Mouse (Mus musculus) cerebellum, postnatal 10 days (tissue): ENCODE measurements around the gene Csnk1g1.

Experiments used
- DNase-seq, 2 experiments: peaks; one replicate each; pipeline ENCODE4 v3.0.0; 2021; ENCODE audit warnings: mixed read lengths in 2 of 2

Csnk1g1 gene

GRCm38 (mm10) chr9:65998965-65999364 lies 90.2 kb downstream of the Csnk1g1 start:
- no peak for DNase-seq

GRCm38 (mm10) chr9:66004380-66004779 lies 95.7 kb downstream of the Csnk1g1 start:
- DNase-seq = peak; percentile 65 to 73

- peak; percentile 12 to 14 for DNase-seq
Measured at GRCm38 (mm10) chr9:66007603-66008202, 99.0 kb downstream of the Csnk1g1 start.

GRCm38 (mm10) chr9:66020601-66021000 lies 111.9 kb downstream of the Csnk1g1 start:
- DNase-seq = no peak

- DNase-seq = no peak
Measured at GRCm38 (mm10) chr9:66038082-66038481, 129.4 kb downstream of the Csnk1g1 start.

GRCm38 (mm10) chr9:66038581-66038980 lies 129.9 kb downstream of the Csnk1g1 start:
- no peak for DNase-seq

DNA sequence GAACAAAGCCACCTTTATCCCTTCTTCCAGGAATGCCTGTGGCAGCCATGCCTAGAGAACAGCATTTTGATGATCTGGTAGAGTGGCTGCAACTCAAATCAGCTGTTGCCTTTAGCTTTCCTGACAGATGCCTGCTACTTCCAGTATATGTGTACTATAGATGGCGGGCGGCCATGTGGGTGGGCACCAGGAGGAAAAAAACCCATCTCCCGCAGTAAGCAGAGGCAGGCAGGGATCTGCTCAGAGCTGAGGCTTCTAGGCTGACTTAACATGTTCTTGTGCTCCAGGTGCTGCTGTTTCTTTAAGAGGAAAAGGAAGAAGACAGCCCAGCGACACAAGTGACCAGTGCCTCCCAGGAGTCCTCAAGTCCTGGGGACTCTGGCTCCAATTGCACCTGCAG lies 130.6 kb downstream of the Csnk1g1 start:
- DNase-seq = no peak

DNA sequence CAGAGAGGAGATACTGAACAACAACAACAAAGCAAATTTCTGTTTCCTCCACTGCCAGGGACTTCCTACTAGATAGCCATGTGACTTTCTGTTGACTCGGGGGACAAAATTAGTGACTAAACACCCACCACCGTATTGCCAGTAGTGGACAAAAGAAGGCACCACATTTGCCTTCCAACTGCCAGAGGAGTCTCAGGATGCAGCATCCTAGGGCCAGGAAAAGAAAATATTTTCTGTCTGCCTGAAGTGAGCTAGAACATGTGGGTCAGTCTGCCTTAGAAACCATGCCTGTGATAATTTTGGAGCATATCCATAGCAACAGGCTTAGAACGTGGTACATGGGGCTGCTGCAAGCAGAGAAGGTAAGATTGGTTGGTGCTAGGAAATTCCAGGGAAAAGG lies 132.1 kb downstream of the Csnk1g1 start:
- DNase-seq = no peak

GRCm38 (mm10) chr9:66042331-66042730 lies 133.6 kb downstream of the Csnk1g1 start:
- no peak for DNase-seq

DNA sequence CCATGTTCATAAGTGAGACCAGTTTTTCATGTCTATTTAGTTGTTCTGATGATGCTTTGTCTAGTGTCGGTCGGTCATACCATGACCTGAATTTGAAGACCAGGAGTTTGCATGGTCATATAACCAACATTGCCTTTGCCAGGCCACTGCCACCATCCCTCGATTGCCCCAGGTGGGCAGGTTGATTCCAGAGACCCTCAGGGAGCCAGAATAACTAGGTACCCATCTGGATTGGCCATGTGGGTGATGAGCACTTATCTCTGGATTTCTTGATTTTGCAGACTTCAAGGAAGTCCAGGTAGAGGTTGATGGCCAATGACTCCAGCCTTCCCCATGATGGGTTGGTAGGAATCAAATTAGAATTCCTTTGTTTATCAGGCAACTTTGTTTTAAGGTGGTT lies 134.5 kb downstream of the Csnk1g1 start:
- DNase-seq = no peak

DNA sequence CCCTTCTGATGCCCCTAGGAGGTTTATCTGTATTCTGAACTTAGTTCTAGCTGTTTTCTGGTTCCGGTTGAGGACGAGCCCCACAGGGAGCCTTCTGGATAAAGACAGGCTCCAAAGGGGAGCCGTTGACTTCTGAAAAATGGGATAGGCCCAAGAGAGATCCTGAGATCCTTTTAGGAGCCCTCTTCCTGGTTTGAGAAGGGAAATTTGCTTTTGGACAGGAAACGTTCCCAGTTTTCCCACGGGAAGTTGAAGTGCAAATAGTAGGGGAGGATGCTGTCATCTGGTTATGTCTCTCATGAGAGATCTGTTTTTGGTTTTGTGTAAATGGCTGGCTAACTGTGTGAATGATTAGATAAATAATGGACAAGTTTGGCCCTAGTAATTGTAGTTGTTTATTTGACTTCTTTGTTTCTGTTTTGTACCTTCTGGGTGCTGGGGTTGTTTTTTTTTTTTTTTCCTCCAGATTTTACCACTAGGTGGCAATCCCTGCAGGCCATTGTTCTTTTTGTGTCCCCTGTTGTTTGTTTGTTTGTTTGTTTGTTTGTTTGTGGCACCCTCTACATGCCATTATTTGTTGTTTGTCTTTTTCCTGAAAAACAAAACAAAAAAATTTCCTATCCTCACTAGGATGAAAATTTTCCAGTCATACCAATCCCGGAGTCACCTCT lies 141.3 kb downstream of the Csnk1g1 start:
- DNase-seq = no peak

DNA sequence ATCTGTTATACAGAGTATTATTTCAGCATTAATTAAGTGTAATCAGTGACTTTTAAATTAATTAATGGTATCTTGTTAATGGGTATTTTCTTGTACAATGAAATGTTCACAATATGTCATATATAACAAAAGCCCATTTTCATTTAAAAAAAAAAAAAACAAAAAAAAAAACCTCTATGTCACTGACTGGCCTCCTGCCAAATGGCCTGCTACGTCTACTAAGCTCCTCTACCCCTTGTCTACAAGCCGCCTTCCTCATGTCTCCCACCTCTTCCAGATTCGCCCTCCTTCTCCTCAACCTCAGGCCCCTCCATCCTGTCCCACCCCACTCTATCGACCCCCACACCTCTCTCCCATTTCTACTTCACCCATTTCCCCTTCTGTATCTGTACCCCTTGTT lies 142.8 kb downstream of the Csnk1g1 start:
- peak; percentile 19 to 34 for DNase-seq

DNA sequence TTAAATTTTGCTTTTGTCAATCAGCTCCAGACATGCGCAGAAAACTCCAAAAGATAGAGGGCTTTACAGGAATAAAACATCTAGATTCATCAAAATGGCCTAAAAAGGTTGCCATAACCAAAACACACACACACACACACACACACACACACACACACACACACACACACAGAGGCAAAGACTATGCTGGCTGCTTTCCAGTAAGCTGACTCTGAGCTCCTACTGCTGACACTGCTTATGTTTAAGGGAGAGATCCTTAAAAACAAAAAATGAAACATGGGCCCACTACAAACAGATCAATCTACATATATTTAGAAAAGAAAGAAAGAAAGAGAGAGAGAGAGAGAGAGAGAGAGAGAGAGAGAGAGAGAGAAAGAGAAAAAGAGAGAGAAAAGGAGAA lies 144.0 kb downstream of the Csnk1g1 start:
- DNase-seq = no peak

GRCm38 (mm10) chr9:66053620-66054019 lies 144.9 kb downstream of the Csnk1g1 start:
- DNase-seq = no peak

DNA sequence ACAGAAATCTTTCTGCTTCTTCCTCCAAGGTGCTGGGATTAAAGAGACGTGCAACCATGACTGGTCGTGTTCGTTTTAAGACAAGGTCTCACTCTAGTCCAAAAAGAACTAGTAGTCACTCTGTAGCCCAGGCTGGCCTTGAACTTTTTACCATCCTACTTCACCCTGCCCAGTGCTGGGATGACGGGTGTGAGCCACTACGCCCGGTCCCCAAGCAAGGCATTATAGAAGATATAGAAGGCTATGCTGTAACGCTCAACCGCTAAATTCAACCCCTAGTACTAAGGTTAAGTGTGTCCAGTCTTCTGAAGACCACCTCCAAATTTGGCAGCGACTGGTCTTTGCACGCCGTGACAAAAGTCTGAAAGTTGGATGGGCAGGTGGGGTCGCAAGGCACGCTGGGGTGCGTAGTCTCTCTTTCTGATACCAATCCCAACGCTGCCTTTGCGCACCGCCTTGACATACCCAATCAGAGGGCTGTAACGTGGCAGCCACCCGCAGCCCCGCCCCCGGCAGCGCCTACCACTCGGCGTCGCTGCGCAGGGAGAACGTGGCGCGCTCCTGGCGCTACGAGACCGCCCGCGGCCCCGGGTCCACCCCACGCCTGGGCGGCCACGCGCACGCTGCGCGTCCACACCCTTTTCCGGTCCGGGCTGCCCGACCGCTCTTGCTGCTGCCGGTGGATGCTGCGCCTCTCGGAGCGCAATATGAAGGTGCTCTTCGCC lies 151.0 kb downstream of the Csnk1g1 start, which contains the start of gene Ppib:
TSS of gene Ppib (plus strand) at position 640 of the 725 bp plus-strand sequence.
- peak; percentile 99 for DNase-seq

- no peak for DNase-seq
Measured at GRCm38 (mm10) chr9:66060308-66060647, 151.6 kb downstream of the Csnk1g1 start.

DNA sequence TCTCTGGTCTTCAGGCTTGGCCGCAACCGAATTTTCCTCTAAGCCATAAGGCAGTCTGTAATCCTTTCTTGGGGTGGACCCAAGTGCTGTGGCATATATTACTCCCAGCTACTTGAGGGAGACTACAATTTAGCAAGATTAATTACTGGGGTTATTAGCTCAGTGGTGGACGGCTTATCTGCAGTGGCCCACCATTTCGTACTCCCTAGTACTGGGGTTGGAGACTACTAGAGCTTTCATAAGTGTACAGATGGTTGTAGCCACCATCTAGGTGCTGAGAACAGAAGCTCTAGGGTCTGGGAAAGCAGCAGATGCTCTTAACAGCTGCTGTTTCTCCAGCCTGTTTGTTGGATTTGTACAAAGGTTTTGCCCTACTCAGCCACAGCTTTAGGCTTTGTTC lies 152.3 kb downstream of the Csnk1g1 start:
- DNase-seq = peak; percentile 54 to 56

DNA sequence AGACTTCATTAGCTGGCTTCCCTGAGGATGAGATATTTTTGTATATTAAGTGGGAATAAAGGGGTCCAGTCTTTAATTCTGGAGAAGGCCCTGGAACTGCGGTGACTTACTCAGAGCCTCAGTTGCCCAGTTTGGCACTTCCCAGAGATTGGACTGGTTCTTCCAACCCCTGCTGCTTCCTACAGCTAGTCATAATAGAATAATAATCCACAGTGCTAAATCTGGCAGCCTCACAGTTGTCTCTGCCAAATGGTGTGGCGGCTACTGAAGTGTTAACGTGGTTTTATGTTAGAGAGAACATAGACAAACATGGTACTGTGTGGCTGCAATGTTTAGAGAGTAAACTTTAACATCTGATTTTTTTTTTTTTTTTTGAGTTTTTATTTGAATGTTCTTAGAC lies 152.9 kb downstream of the Csnk1g1 start:
- DNase-seq = peak; percentile 67 to 76

DNA sequence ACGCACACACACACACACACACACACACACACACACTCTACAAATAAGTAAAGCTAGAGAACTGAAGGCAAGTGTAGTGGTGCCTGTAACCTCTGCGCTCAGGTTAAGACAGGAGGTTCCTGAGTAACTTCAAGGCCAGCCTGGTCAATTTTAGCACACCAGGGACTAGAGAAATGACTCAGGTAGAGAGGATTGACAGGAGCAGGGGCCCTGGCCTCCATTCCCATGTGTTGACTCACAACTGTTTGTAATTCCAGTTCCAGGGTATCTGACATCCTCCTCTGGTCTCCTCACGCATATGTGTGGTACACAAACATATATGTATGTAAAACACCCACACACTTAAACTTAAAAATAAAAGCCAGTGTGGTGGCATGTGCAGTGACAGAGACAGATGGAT lies 154.7 kb downstream of the Csnk1g1 start:
- no peak for DNase-seq

- DNase-seq = peak; percentile 71 to 80
Measured at GRCm38 (mm10) chr9:66064316-66064715, 155.6 kb downstream of the Csnk1g1 start.

- no peak for DNase-seq
Measured at GRCm38 (mm10) chr9:66066791-66067190, 158.1 kb downstream of the Csnk1g1 start.

- DNase-seq = peak; percentile 68
Measured at GRCm38 (mm10) chr9:66067542-66067941, 158.8 kb downstream of the Csnk1g1 start.

- no peak for DNase-seq
Measured at GRCm38 (mm10) chr9:66068056-66068455, 159.3 kb downstream of the Csnk1g1 start.

DNA sequence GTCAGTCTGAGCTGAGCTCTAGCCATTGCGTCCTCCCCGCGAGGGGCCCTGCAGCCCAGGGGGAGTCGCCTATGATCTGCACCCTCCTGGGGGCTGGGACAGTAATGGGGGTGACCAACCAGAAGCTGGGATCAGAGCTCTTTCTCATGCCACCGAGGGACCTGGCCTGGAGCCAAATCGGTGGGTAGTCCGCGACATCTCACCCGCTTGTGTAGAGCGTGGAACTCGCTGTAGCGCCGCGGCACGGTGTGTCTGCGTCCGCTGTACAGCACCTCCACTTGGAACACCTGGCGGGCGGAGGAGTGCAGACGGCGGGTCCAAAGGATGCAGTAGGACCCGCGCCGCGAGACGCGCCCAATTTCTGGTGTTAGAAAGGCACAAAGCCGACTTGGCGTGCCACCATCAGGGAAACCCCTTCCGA lies 160.3 kb downstream of the Csnk1g1 start:
- peak; percentile 75 to 78 for DNase-seq
